Mouse (Mus musculus) midbrain, postnatal 0 days (tissue): ENCODE measurements at regions not wholly inside any gene's neighbourhood (a gene's known extent, or its start where the extent isn't known, plus 50 kb on each side); places are given as distances from the start of the nearest gene placed in this dataset.

ENCODE experiments used
- ATAC-seq: fragments of 200-750 bp; cut with Nextera tagmentation; 2 replicates; pipeline ENCODE4 v1.8.0; 2017; ENCODE audit warnings: moderate number of reproducible peaks, mild to moderate bottlenecking, moderate TSS enrichment, moderate library complexity; ENCODE audit not compliant: low FRiP score
- DNase-seq: peaks from one replicate; pipeline ENCODE4 v3.0.0-alpha.2; 2015; ENCODE audit warnings: low spot score
- H3K27ac ChIP-seq: fragments of 300-500 bp; sonication (generic); 2 replicates; pipeline ENCODE4 v1.5.1; 2014; ENCODE audit warnings: low read depth, mild to moderate bottlenecking, low read length, mixed read lengths
- H3K27me3 ChIP-seq: fragments of 300-500 bp; sonication (generic); 2 replicates; pipeline ENCODE4 v1.6.1; 2014; ENCODE audit warnings: low read length, control low read depth, mixed read lengths; ENCODE audit not compliant: insufficient read depth
- H3K36me3 ChIP-seq: fragments of 300-500 bp; sonication (generic); 2 replicates; pipeline ENCODE4 v1.6.1; 2014; ENCODE audit warnings: low read length, control low read depth, mixed read lengths; ENCODE audit not compliant: insufficient read depth
- H3K4me1 ChIP-seq: fragments of 300-500 bp; sonication (generic); 2 replicates; pipeline ENCODE4 v1.6.1; 2014; ENCODE audit warnings: mild to moderate bottlenecking, control low read depth, antibody characterized with exemption, low read length, mixed read lengths; ENCODE audit not compliant: insufficient read depth
- H3K4me2 ChIP-seq: fragments of 300-500 bp; sonication (generic); 2 replicates; pipeline ENCODE4 v1.6.1; 2014; ENCODE audit warnings: low read depth, mild to moderate bottlenecking, low read length, mixed read lengths; ENCODE audit not compliant: poor library complexity, severe bottlenecking
- H3K4me3 ChIP-seq: fragments of 300-500 bp; sonication (generic); 2 replicates; pipeline ENCODE4 v1.5.1; 2014; ENCODE audit warnings: low read depth, mild to moderate bottlenecking, low read length, moderate library complexity
- H3K9ac ChIP-seq: fragments of 300-500 bp; sonication (generic); replicated peaks from 2 replicates; pipeline ENCODE4 v1.6.1; 2014; ENCODE audit warnings: mild to moderate bottlenecking, low read length, moderate library complexity, mixed read lengths; ENCODE audit not compliant: poor library complexity, severe bottlenecking
- H3K9me3 ChIP-seq: fragments of 300-500 bp; sonication (generic); 2 replicates; pipeline ENCODE4 v1.6.1; 2016; ENCODE audit warnings: low read length, control low read depth
- CTCF ChIP-seq: IDR thresholded peaks from 2 replicates; pipeline ENCODE4 v1.5.1; 2016; ENCODE audit warnings: antibody characterized with exemption, mild to moderate bottlenecking
- WGBS: fragments of 180-500 bp; shearing (Covaris S2); extraction: QIAGEN DNeasy Blood & Tissue Kit; methylation state at CpG from one replicate; pipeline ENCODE4 v1.1.7; 2014; 5-methylcytosine and 5-hydroxymethylcytosine counted together

DNA sequence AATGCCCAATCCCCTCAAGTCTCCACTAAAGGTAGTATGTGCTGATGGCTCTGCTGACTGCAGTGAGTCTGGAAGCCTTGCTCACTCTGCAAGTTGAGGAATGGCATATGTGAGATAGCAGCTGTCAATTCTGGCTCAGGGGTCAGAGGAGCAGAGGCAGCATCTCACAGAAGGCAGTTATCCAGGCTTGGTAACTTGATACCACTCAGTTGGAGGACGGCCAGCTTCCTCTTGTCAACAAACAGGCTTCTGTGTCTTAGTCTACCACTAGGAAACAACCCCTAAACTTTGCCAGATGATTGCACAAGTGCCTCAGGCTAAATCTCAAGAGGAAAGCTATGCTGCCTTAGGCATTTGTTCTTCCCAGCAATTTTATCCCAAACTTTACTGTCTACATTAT is 55.7 kb upstream of the Gabre start:
- H3K27ac ChIP-seq, result no peak overlapping the region
- no peak overlapping the region for H3K4me3 ChIP-seq
- H3K4me1 ChIP-seq, result no peaks in the 10 kb centered on the region
- TF ChIP-seq CTCF, result no peak
- WGBS, result 28% methylated on average over 1 of the region's 1 CpGs
- no peak for ATAC-seq
- no peaks in the 10 kb centered on the region for H3K9me3 ChIP-seq
- no peak overlapping the region for H3K4me2 ChIP-seq
- DNase-seq, result peak; percentile 2
- H3K27me3 ChIP-seq, result no peaks in the 10 kb centered on the region
- no peaks in the 10 kb centered on the region for H3K36me3 ChIP-seq
- H3K9ac ChIP-seq, result no peak overlapping the region

DNA sequence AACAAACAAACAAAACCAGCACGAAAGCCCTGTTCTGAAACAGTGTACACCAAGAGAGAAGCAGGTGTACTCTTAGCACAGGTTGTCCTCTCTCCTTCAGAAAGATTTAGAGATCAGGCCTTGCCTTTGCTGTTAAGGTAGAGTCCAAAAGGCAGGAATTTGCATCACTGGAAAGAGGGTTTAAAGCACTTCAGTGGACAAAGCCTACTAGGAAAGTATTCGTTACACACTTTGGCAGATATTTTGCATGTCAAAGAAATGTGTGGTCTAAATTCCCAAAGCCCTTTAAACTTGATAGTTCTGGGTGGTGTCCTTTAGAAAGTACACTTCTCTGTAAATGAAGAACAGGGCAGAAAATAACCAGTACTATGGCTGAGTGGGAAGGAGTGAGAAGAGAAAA is 54.2 kb upstream of the Gabre start:
- Histone ChIP-seq H3K36me3 (no peaks in the 10 kb centered on the region), H3K27me3 (no peaks in the 10 kb centered on the region), H3K4me2 (no peak overlapping the region), H3K27ac (no peak overlapping the region), H3K9me3 (no peaks in the 10 kb centered on the region), H3K4me1 (no peaks in the 10 kb centered on the region), H3K9ac (no peak overlapping the region), H3K4me3 (no peak overlapping the region)
- TF ChIP-seq CTCF, result no peak
- ATAC-seq, result no peak
- 66% methylated on average over 2 of the region's 2 CpGs for WGBS
- no peak for DNase-seq
